Mouse (Mus musculus) neutrophil, adult 59 days (primary cell): ENCODE data around the gene Atf4. TPM values are rescaled to one million over a fixed set of nuclear protein-coding genes. Genes with fewer than 3 reads are reported as not detected.

Experiments used
- total RNA-seq, 2 experiments: library from RNA; stranded (reverse); gene quantifications; 1 replicate in 1 of 2; 2 replicates in 1 of 2; pipeline ENCODE4 v1.2.4; 2023

Atf4 gene
- 100 to 1,000 TPM; 332 to 362 TPM for total RNA-seq

GRCm38 (mm10) chr15:80254847-80255645 lies at the start of gene Atf4:
TSS of gene Atf4 (plus strand) at chr15:80255184.

GRCm38 (mm10) chr15:80233733-80234509 lies 21.1 kb upstream of the Atf4 start, which contains the start of gene Mief1:
TSS of gene Mief1 (plus strand) at chr15:80234018.

GRCm38 (mm10) chr15:80235535-80235934 lies 19.4 kb upstream of the Atf4 start, which contains the start of gene AC140267.1:
TSS of gene AC140267.1 (plus strand) at chr15:80235835.

GRCm38 (mm10) chr15:80263610-80264575 lies 8.9 kb downstream of the Atf4 start, which contains the start of gene Rps19bp1:
TSS of gene Rps19bp1 (minus strand) at chr15:80264315.

GRCm38 (mm10) chr15:80286851-80287415 lies 31.9 kb downstream of the Atf4 start, which contains the start of gene Cacna1i:
TSS of gene Cacna1i (plus strand) at chr15:80287238.

Other genes with a start within 250 kb of the Atf4 start
- gene Pdgfb, start 240.2 kb upstream of the Atf4 start, total RNA-seq, result under 1 TPM; 0.60 to 0.90 TPM
- 1 to 10 TPM; 3.3 to 6.0 TPM for gene Syngr1, start 163.8 kb upstream of the Atf4 start, total RNA-seq
- gene Rpl3, start 163.3 kb upstream of the Atf4 start, total RNA-seq, result 100 to 1,000 TPM; 346 to 361 TPM
- 10 to 100 TPM; 19.7 to 25.3 TPM for gene Tab1, start 122.1 kb upstream of the Atf4 start, total RNA-seq
- gene Mgat3, start 81.5 kb upstream of the Atf4 start, total RNA-seq, result not detected
- gene Mief1, start 21.2 kb upstream of the Atf4 start, total RNA-seq, result 10 to 100 TPM; 25.0 to 29.7 TPM
- not detected for gene AC140267.1, start 19.3 kb upstream of the Atf4 start, total RNA-seq
- 10 to 100 TPM; 11.6 to 12.7 TPM for gene Rps19bp1, start 9.1 kb downstream of the Atf4 start, total RNA-seq
- gene Cacna1i, start 32.1 kb downstream of the Atf4 start, total RNA-seq, result under 1 TPM; 0.04 to 0.11 TPM